10 mouse cellular contexts compared by ENCODE assay signal in the genomic region with DNA sequence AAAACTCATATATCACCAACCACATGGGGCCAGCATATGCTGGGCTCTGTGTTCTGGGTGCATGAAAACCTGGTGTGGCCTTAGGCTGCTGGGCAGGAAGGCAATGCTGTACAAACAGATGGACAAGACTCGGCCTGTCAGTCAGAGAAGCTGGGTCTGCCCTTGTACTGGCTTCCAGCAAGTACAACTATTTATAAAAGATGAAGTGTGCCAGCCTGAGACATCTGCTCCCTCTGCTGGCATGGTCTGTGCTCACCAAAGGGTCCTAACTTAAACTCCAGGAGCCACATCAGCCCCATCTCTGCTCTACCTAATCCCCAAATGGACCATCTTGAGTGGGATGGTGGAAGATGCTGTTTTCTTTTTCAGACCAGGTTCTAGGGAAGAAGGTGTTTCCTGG.
DNase-seq lines count a peak whose midpoint lies in the region; ATAC-seq and TF ChIP-seq lines count a peak whose summit lies in the region.
"Had no signal": no experiment of that assay in that cellular context is flagged by ENCODE, and none has a peak within 500 bp of the region (broad histone marks: within the 10 kb centered on the region; RNA-seq: fewer than 3 reads in every experiment).

No protein-coding gene starts in this region.

- peak; percentile 65 for TF ChIP-seq RAD21 in MEL (IDR thresholded peaks at IDR 0.05; ENCODE audit: low read depth, low read length)

- ATAC-seq in hindbrain, postnatal 0 days: 0 out of 2 replicates have a peak, but pooled peaks have one; percentile 12
- ATAC-seq in hindbrain, embryonic 16.5 days: no peak
- no peak for ATAC-seq in midbrain, embryonic 16.5 days

- no peak for TF ChIP-seq POLR2A in MEL (IDR thresholded peaks at IDR 0.05; ENCODE audit: control insufficient read depth in 1 of 2, insufficient read depth in 1 of 2, low read depth in 1 of 2, low read length in 2 of 2, poor library complexity in 1 of 2)

- no peak overlapping the region for H3K9ac ChIP-seq in hindbrain, postnatal 0 days (replicated peaks; ENCODE audit: low read length)
- no peak overlapping the region for H3K9ac ChIP-seq in hindbrain, embryonic 16.5 days (ENCODE audit: low read depth, low read length)
- no peak overlapping the region for H3K9ac ChIP-seq in MEL (ENCODE audit: control insufficient read depth, low read depth, low read length, poor library complexity, severe bottlenecking)
- no peak overlapping the region for H3K9ac ChIP-seq in midbrain, embryonic 16.5 days (ENCODE audit: low read depth, low read length)
- H3K9ac ChIP-seq: kidney, embryonic 15.5 days had no signal

- no peak overlapping the region for H3K27ac ChIP-seq in hindbrain, postnatal 0 days
- H3K27ac ChIP-seq in hindbrain, embryonic 16.5 days (ENCODE audit: low read depth, low read length): no peak overlapping the region
- H3K27ac ChIP-seq in MEL (ENCODE audit: control insufficient read depth, low read depth, low read length): no peak overlapping the region
- H3K27ac ChIP-seq in midbrain, embryonic 16.5 days (ENCODE audit: low read length): no peak overlapping the region
- H3K27ac ChIP-seq: kidney, embryonic 15.5 days; midbrain, embryonic 10.5 days had no signal

- H3K4me1 ChIP-seq in hindbrain, postnatal 0 days (ENCODE audit: insufficient read depth, low read length): peaks cover 5% of the 10 kb centered on the region; the same call in 1 of the 2 replicates
- peaks cover 9% of the 10 kb centered on the region for H3K4me1 ChIP-seq in hindbrain, embryonic 16.5 days (ENCODE audit: control insufficient read depth, insufficient read depth, low read depth, low read length)
- H3K4me1 ChIP-seq in MEL (ENCODE audit: control insufficient read depth in 1 of 2, insufficient read depth in 2 of 2, low read length in 2 of 2): peaks cover 0 to 8% of the 10 kb centered on the region in 2 experiments; a peak in 2 of 4 replicates
- H3K4me1 ChIP-seq in midbrain, embryonic 16.5 days (ENCODE audit: control insufficient read depth, insufficient read depth, low read length): peaks cover 18% of the 10 kb centered on the region

- no peak overlapping the region for H3K4me3 ChIP-seq in hindbrain, postnatal 0 days (ENCODE audit: low read length)
- no peak overlapping the region for H3K4me3 ChIP-seq in hindbrain, embryonic 16.5 days (ENCODE audit: low read length)
- no peak overlapping the region for H3K4me3 ChIP-seq in MEL (ENCODE audit: control insufficient read depth in 1 of 2, insufficient read depth in 1 of 2, low read depth in 2 of 2, low read length in 2 of 2)
- H3K4me3 ChIP-seq in midbrain, embryonic 16.5 days (ENCODE audit: low read depth, low read length): no peak overlapping the region
- H3K4me3 ChIP-seq: kidney, embryonic 15.5 days; midbrain, embryonic 10.5 days had no signal

- 45% methylated on average over 1 of the region's 1 CpGs for WGBS in hindbrain, postnatal 0 days
- whole genome bisulfite sequencing in hindbrain, embryonic 16.5 days: 38% methylated on average over 1 of the region's 1 CpGs
- WGBS in midbrain, embryonic 16.5 days: 81% methylated on average over 1 of the region's 1 CpGs

- peak; percentile 54 for TF ChIP-seq CTCF in hindbrain, postnatal 0 days (IDR thresholded peaks at IDR 0.05; ENCODE audit: low read depth)
- peak in 2 of 3 experiments; percentile 20 to 54; a peak in 4 of 6 replicates for TF ChIP-seq CTCF in MEL (IDR thresholded peaks at IDR 0.05 in 2 of 3, conservative IDR thresholded peaks at IDR 0.05 in 1 of 3; ENCODE audit: control insufficient read depth in 1 of 3, insufficient read depth in 1 of 3, low read depth in 2 of 3, low read length in 3 of 3, poor library complexity in 1 of 3, severe bottlenecking in 1 of 3)

- TF ChIP-seq EP300 in MEL (IDR thresholded peaks at IDR 0.05; ENCODE audit: low read depth in 1 of 2, low read length in 2 of 2): no peak

- H3K27me3 ChIP-seq in hindbrain, postnatal 0 days (ENCODE audit: insufficient read depth, low read length): no peaks in the 10 kb centered on the region
- H3K27me3 ChIP-seq in hindbrain, embryonic 16.5 days (replicated peaks; ENCODE audit: control insufficient read depth, insufficient read depth, low read length): no peaks in the 10 kb centered on the region
- H3K27me3 ChIP-seq in MEL (ENCODE audit: control insufficient read depth in 1 of 2, insufficient read depth in 2 of 2, low read length in 2 of 2): no peaks in the 10 kb centered on the region; a peak in 1 of 4 replicates
- no peaks in the 10 kb centered on the region for H3K27me3 ChIP-seq in midbrain, embryonic 16.5 days (ENCODE audit: control insufficient read depth, insufficient read depth, low read depth, low read length)
- H3K27me3 ChIP-seq: kidney, embryonic 15.5 days had no signal

- intact Hi-C loops in left cerebral cortex, postnatal 25 days (cut with DNase I): loop anchor here (1.0 to 5.0 kb wide), 6 partner anchors 20 to 205 kb away; no protein-coding TSS in a partner anchor

- H3K36me3 ChIP-seq in hindbrain, postnatal 0 days (ENCODE audit: insufficient read depth, low read length): no peaks in the 10 kb centered on the region
- no peaks in the 10 kb centered on the region for H3K36me3 ChIP-seq in hindbrain, embryonic 16.5 days (ENCODE audit: control insufficient read depth, insufficient read depth, low read length)
- no peaks in the 10 kb centered on the region; a peak in 1 of 4 replicates for H3K36me3 ChIP-seq in MEL (ENCODE audit: control insufficient read depth in 1 of 2, insufficient read depth in 2 of 2, low read length in 2 of 2)
- H3K36me3 ChIP-seq in midbrain, embryonic 16.5 days (ENCODE audit: control insufficient read depth, insufficient read depth, low read length): no peaks in the 10 kb centered on the region
- H3K36me3 ChIP-seq: kidney, embryonic 15.5 days; midbrain, embryonic 10.5 days had no signal

- no peak overlapping the region for H3K4me2 ChIP-seq in hindbrain, postnatal 0 days (ENCODE audit: low read depth, low read length)
- H3K4me2 ChIP-seq in hindbrain, embryonic 16.5 days (ENCODE audit: low read length): no peak overlapping the region
- H3K4me2 ChIP-seq in midbrain, embryonic 16.5 days (ENCODE audit: low read length): no peak overlapping the region
- H3K4me2 ChIP-seq: kidney, embryonic 15.5 days had no signal

- H3K79me2 ChIP-seq in MEL (ENCODE audit: control insufficient read depth, insufficient read depth, low read length, poor library complexity): no peaks in the 10 kb centered on the region

- DNase-seq in adrenal gland, adult 2 months: peak; percentile 15
- DNase-seq in adrenal gland, adult 18-20 months (ENCODE audit: low spot score in 2 of 2): no peak
- DNase-seq in hindbrain, postnatal 0 days (ENCODE audit: low spot score): peak; percentile 54
- no peak for DNase-seq in MEL (ENCODE audit: low read depth, low spot score)
- peak; percentile 65 to 79 for DNase-seq in left cerebral cortex, postnatal 25 days (ENCODE audit: low spot score in 2 of 2)
- no peak for DNase-seq in adrenal gland, postnatal 4 days (ENCODE audit: low spot score in 2 of 2)

- H3K9me3 ChIP-seq in hindbrain, postnatal 0 days (ENCODE audit: low read length): no peaks in the 10 kb centered on the region
- H3K9me3 ChIP-seq in hindbrain, embryonic 16.5 days (ENCODE audit: control insufficient read depth, low read length): no peaks in the 10 kb centered on the region
- H3K9me3 ChIP-seq in MEL (replicated peaks; ENCODE audit: insufficient read depth, low read length): no peaks in the 10 kb centered on the region
- H3K9me3 ChIP-seq in midbrain, embryonic 16.5 days (replicated peaks; ENCODE audit: control insufficient read depth, low read length, poor library complexity, severe bottlenecking): no peaks in the 10 kb centered on the region
- H3K9me3 ChIP-seq: kidney, embryonic 15.5 days; midbrain, embryonic 10.5 days had no signal

TF ChIP-seq in MEL, 35 proteins besides CTCF, POLR2A, EP300 and RAD21:
- TF ChIP-seq ZMIZ1 (IDR thresholded peaks at IDR 0.05; ENCODE audit: low read depth, low read length): no peak
- TF ChIP-seq RCOR1 (IDR thresholded peaks at IDR 0.05; ENCODE audit: low read depth, low read length): no peak
- no peak for TF ChIP-seq NELFE (IDR thresholded peaks at IDR 0.05; ENCODE audit: low read depth, low read length)
- no peak for TF ChIP-seq TBP (IDR thresholded peaks at IDR 0.05; ENCODE audit: low read depth, low read length)
- TF ChIP-seq USF2 (IDR thresholded peaks at IDR 0.05; ENCODE audit: borderline replicate concordance in 1 of 2, insufficient read depth in 1 of 2, low read depth in 1 of 2, low read length in 2 of 2): no peak
- TF ChIP-seq GABPA (IDR thresholded peaks at IDR 0.05; ENCODE audit: low read depth, low read length): no peak
- peak; percentile 73 for TF ChIP-seq SMC3 (IDR thresholded peaks at IDR 0.05; ENCODE audit: low read depth, low read length)
- peak; percentile 76 for TF ChIP-seq ZC3H11A (IDR thresholded peaks at IDR 0.05; ENCODE audit: low read depth, low read length)

Comparison
In these comparisons a context has a peak if more than half of its experiments do, and no peak if none do; other contexts are left out.
1. DNase-seq: peak in adrenal gland, adult 2 months (single experiment), hindbrain, postnatal 0 days (single experiment) and left cerebral cortex, postnatal 25 days (2 of 2); none in adrenal gland, adult 18-20 months (0 of 2), MEL (single experiment) and adrenal gland, postnatal 4 days (0 of 2).